Mouse (Mus musculus): Measurements from ENCODE around the gene Gpc6.
A peak's percentile ranks its signal among the peaks of the same experiment; 100 is the strongest.
"Not testable (repeated sequence)": the region's sequence is repeated elsewhere in the genome, so short reads cannot be mapped to it uniquely, and the experiment has no call there.

Gene Gpc6

DNA sequence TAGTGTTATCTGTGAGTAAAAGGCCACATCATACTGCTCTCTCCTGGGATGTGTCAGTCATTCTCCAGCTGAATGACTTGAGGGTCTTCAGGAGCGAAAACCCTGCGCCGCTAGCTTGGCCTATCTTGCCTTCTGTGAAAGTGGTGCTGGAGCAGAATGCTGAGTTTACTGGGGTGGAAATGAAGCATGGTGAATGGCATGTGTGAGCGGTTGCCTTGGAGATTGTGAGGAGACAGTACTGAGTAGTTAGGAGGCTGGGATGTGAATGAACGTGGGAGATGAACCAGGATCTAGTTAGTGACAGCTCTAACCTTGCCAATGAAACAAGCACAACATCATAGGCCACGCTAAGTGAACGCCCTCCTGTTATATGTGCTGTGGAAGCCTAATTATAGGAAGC, 458.1 kb downstream of the Gpc6 start:
- DNase-seq = no peak

GRCm38 (mm10) chr14:117384096-117384770, 459.1 kb downstream of the Gpc6 start:
- DNase-seq = peak in 1 of 2 experiments; percentile 12

DNA sequence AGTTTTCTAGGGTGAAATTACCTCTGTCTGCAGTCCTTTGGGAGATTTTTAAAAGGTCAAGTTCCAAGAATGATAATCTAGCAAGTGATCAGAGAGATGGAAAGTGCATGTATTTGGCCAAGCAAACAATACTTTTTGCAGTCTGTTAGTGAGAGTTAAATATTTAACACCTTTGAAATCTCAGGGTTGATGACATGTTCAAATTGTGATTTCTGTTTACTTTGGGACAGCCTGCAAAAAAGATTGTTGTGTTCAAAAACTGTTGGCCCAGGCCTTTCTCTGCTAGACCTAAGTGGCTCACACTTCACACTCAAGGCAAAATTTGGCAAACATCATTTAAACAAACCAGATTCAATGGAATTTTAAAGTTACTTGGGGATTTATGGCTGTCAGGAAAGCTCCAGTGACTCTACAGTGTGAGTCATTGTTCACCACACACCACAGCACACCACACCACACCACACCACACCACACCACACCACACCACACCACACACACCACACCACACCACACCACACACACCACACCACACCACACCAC, 460.7 kb downstream of the Gpc6 start:
- no peak for DNase-seq

GRCm38 (mm10) chr14:117390794-117391320, 465.7 kb downstream of the Gpc6 start:
- DNase-seq = no peak

GRCm38 (mm10) chr14:117391412-117391811, 466.3 kb downstream of the Gpc6 start:
- DNase-seq = no peak

- no peak for DNase-seq
Measured at GRCm38 (mm10) chr14:117397165-117397564, 472.1 kb downstream of the Gpc6 start.

DNA sequence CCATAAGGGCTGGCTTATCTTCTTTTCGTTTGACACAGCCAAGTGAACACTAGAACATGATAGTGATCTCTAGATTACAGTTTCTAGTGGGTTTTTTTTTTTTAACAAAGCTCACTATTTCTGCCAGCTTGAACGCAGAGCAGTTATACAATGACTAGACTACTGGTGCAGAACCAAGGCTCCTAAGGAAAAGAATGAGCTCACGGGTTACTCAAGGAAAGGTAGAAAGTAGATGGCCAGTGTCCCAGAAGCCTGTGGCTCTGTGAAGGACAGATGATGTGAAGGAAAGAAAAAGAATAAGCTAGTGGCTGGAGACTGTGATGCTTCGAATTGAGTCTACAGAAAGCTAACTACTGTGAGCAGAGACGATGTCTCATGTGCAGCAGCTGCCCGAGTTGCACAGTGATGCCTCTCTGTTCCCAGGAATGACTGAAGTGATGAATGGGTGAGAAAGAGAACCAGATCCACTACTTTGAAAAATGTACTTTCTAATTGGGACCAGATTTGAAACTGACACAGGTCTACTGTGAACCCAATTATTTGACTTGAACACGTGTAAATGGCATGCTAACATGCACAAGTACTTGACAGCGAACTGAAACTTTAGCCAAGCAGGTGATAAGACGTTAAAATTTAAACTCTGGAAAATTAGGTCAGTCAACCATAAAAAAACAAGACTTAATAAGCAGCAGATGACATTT, 482.9 kb downstream of the Gpc6 start:
- DNase-seq = no peak

DNA sequence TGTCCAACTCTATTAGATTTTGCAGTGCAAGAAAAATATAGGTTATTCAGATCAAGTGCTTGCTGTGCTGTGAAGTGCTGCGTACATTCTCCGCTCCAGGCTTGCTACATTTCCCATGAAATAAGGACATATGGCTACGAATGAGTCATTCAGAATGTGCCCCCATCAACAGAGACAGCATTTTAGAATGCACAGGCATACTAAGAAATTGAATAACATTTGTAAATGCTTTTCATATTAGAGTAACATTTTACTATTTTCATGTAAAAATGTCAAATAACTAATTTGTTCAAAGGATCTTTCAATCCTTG, 483.4 kb downstream of the Gpc6 start:
- no peak for DNase-seq

DNA sequence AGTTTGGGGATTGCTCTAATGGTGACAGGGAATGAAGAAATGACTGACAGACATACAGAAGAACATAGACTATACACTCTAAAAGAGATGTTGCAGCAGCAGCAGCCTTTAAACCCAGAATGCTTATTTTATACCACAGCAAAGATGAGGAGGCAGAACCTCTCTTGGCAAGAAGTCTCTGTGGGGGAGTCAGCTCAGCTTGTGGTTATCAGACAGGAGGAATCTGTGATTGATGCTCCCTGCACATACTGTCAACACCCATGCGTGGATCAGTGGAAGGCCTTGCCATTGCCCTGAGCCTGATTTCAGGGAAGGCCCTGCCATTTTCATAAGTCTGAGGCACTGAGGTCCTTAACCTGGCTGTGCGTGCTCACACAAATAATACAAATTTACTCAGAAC, 484.7 kb downstream of the Gpc6 start:
- peak in 1 of 2 experiments; percentile 17 for DNase-seq

GRCm38 (mm10) chr14:117410511-117410910, 485.4 kb downstream of the Gpc6 start:
- no peak for DNase-seq

- DNase-seq = no peak
Measured at GRCm38 (mm10) chr14:117415045-117415444, 489.9 kb downstream of the Gpc6 start.

DNA sequence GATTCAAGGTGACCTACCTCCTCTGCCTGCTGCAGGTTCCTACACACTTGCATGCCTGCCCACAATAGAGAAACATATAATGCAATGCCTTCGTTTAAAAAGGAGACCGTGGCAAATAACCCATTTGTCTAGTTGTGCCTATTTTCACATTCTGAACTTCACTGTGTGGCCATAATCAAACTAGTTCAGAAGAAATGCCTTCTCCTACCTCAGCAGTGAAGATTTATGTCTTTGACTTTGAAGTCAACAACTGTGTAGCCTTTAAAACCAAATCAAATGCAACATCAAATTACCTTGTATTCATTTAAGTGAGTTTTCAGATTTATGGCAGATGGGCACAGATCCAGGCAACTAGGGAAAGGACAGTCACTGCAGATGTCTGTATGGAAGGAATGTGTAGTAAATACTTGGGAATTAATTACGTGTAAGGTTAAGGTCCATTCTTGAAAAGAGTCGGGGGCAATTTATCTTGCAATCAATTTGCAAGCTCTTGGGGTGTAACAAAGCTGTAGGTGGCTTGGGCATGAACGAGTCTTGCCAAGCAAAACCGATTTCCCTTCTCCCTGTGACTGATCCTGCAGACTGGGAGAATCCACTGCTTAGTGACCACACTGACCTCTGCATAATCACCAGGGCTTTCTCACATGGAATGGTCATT, 494.6 kb downstream of the Gpc6 start:
- DNase-seq = peak in 1 of 2 experiments; percentile 20

GRCm38 (mm10) chr14:117421170-117421569, 496.1 kb downstream of the Gpc6 start:
- DNase-seq = no peak

GRCm38 (mm10) chr14:117426116-117426515, 501.0 kb downstream of the Gpc6 start:
- no peak for DNase-seq

DNA sequence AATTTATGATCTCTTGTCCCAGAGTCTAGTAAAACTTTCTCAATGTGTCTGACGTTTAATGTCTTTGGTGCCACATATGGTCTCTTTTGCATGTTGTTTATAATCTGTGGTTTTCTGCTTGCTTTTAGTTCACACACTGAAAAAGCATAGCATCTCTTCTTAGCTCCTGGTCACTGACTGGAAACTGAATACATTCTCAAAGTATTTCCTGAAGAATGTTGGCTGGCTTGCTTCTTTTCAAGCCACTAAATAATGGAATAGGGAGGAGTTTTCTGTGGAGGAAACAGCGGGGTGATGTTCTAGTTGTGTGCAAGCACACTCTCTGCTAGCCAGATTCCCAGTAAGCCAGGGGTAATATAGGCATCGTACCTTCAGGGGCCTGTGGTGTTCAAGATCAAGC, 502.7 kb downstream of the Gpc6 start:
- no peak for DNase-seq

GRCm38 (mm10) chr14:117435739-117436138, 510.6 kb downstream of the Gpc6 start:
- no peak for DNase-seq

DNA sequence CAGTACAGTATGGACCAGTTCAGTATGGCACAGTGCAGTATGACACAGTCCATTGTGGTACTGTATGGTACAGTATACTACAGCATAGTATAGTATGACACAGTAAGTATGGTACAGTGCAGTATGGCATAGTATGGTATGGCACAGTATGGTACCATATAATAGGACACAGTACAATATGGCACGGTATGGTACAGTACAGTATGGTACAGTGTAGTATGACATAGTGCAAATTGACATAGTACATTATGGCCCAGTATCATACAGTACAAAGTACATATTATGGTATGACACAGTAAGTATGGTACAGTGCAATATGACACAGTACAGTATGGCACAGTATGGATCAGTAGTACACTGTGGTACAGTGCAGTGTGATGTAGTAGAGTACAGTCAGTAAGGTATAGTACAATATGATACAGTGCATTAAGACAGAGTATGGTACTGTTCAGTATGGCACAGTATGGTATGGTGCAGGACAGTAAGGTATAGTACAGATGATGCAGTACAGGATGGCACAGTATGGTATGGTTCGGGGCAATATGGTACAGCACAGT, 521.6 kb downstream of the Gpc6 start:
- DNase-seq = not testable (repeated sequence)

DNA sequence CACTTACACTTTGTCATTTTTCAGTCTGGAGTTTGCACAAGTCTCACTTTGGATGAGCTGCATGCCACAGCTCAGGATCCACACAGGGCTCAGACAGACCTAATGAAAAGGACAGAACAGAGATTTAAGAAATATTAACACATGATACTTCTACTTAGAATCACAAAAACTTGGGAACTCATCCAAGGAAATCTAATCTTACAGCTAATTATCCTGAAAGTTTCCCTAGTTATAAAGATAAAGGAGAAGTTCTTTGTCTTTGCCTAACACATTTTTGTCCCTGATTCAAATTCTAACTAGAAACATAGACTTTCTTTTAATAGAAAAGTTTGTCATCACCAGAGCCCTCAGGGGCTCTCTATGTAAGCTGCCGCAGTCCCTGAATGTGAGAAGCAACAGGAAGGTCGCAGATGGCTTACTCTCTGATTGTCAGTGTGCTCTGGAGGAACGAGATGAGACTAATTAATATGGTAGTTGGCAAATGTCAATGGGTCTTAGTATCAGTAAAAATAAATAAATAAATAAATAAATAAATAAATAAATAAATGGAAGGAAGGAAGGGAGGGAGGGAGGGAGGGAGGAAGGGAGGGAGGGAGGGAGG, 526.4 kb downstream of the Gpc6 start:
- no peak for DNase-seq

DNA sequence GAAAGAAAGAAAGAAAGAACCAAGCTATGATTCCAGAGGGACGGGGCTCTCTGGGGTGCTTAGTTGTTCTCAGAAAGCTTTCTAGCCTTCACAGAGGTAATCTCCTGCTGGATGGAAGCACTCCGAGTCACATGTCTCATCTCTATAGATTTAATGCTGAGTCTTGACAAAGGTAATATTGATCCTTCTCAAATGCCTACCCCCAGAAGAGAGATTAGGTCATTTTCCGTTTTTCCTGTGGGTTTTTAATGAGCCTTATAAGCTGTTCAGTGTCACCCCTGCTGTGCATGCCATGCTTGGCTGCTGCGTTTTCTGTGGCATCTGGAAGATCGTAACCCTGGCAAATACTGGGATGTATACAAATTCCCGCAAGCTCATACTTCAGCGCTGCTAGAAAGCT, 527.0 kb downstream of the Gpc6 start:
- DNase-seq = no peak

DNA sequence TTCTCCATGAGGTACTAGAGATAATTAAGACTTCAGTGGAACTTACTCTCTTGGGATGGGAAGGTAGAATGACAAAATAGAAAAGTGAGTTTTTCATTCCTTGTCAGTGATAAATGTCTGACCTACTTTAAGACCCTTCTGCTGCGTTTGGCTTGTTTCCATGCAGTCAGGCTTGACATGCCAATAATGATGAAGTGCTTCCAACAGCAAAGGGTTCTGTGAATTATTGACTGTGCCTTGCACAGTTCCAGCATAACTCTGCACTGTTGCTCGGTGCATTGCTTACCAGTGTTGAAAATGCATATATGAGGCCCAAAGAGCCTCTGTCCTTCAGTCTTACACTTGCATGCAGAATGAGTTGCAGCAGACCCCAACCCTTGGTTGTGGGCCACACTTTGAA, 548.3 kb downstream of the Gpc6 start:
- peak; percentile 16 to 25 for DNase-seq

GRCm38 (mm10) chr14:117478879-117479278, 553.8 kb downstream of the Gpc6 start:
- DNase-seq = no peak

GRCm38 (mm10) chr14:117487161-117487754, 562.1 kb downstream of the Gpc6 start:
- DNase-seq = no peak

Measured in kidney, postnatal 4 days (tissue).